Mouse (Mus musculus) G1E (cell line): Measurements from ENCODE around the gene Tmem161a. TPM values are rescaled to one million over a fixed set of nuclear protein-coding genes. Genes with fewer than 3 reads are reported as not detected.
"Not testable (repeated sequence)": the region's sequence is repeated elsewhere in the genome, so short reads cannot be mapped to it uniquely, and the experiment has no call there.

Experiments used
- ATAC-seq: 2 replicates; pipeline ENCODE4 v1.8.0; 2016; ENCODE audit warnings: mild to moderate bottlenecking; ENCODE audit not compliant: insufficient number of reproducible peaks, poor library complexity, low FRiP score, severe bottlenecking; ENCODE audit errors: extremely low read depth
- DNase-seq: peaks from one replicate; pipeline ENCODE4 v3.0.0; 2012; ENCODE audit warnings: low spot score
- H3K27me3 ChIP-seq: 2 replicates; pipeline ENCODE4 v1.6.1; 2012; ENCODE audit warnings: mild to moderate bottlenecking, low read length, inconsistent platforms; ENCODE audit not compliant: insufficient read depth
- H3K36me3 ChIP-seq: replicated peaks from 2 replicates; pipeline ENCODE3; 2012; ENCODE audit warnings: mild to moderate bottlenecking, inconsistent platforms
- H3K4me1 ChIP-seq: 2 replicates; pipeline ENCODE4 v1.6.1; 2012; ENCODE audit warnings: low read depth, low read length, inconsistent platforms, mixed read lengths; ENCODE audit not compliant: insufficient read depth
- H3K4me3 ChIP-seq: 2 replicates; pipeline ENCODE4 v1.5.1; 2012; ENCODE audit warnings: low read depth, mild to moderate bottlenecking, inconsistent platforms, low read length, moderate library complexity, mixed read lengths
- H3K9me3 ChIP-seq: replicated peaks from 2 replicates; pipeline ENCODE4 v1.6.1; 2012; ENCODE audit warnings: inconsistent platforms
- CTCF ChIP-seq: IDR thresholded peaks from 2 replicates; pipeline ENCODE4 v1.5.1; 2012; ENCODE audit warnings: low read depth, low read length, inconsistent platforms, mixed read lengths
- GATA1 ChIP-seq: IDR thresholded peaks from 2 replicates; pipeline ENCODE4 v1.6.1; 2012; ENCODE audit warnings: borderline replicate concordance, low read length, inconsistent platforms, mixed read lengths
- GATA2 ChIP-seq: IDR thresholded peaks from 2 replicates; pipeline ENCODE4 v1.6.1; 2012; ENCODE audit warnings: low read depth, low read length, inconsistent platforms, borderline replicate concordance
- POLR2AphosphoS5 ChIP-seq: IDR thresholded peaks from 2 replicates; pipeline ENCODE4 v1.6.1; 2012; ENCODE audit warnings: low read depth, low read length, inconsistent platforms; ENCODE audit not compliant: insufficient replicate concordance
- TAL1 ChIP-seq: conservative IDR thresholded peaks from 2 replicates; pipeline ENCODE4 v1.6.1; 2012; ENCODE audit warnings: low read depth, low read length, inconsistent platforms, mixed read lengths
- polyA plus RNA-seq: library from polyadenylated mRNA; stranded (reverse); fragments of >175 nt; gene quantifications from 2 replicates; pipeline ENCODE4 v1.2.3, GENCODE M21; 2012
- total RNA-seq, 2 experiments: library from RNA; stranded (forward) in 1 of 2; stranded (reverse) in 1 of 2; fragments of 200-1000 nt in 1 of 2; fragments of >200 nt in 1 of 2; fragmentation: Nextera tagmentation in 1 of 2; gene quantifications; 2 replicates each; pipeline ENCODE4 v1.2.3; 2014 to 2017

The Tmem161a gene
- total and polyA plus RNA-seq, 3 experiments = 15.8 to 119 (median 22.0) TPM

DNA sequence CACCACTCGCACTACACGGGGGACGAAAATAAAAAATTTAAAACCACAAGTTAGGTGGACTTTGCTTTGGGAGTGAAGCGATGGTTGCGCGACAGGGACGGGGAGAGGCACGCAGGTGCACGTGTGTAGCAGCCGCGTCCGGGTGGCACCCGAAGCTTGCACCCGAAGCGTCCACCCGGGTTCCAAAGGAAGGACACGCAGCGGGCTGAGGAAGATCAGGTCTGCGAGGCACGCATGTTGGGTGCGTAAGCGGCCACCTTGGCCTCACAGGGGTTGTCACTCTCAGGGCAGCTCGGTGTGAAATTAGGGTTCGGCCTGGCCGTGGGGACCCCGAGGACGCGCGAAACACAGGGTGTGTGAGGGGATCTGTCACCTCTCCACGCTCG lies 39.6 kb downstream of the Tmem161a start:
- Histone ChIP-seq H3K4me1 (peaks cover 41% of the 10 kb centered on the region), H3K27me3 (no peaks in the 10 kb centered on the region; the same call in 1 of the 2 replicates), H3K36me3 (peaks cover 22% of the 10 kb centered on the region), H3K9me3 (no peaks in the 10 kb centered on the region), H3K4me3 (peak overlapping the region; percentile 85)
- no peak for DNase-seq
- TF ChIP-seq GATA2 (no peak), TAL1 (no peak), POLR2AphosphoS5 (no peak), CTCF (no peak), GATA1 (no peak)
- ATAC-seq = no peak

- H3K4me1 ChIP-seq = peaks cover 41% of the 10 kb centered on the region
- H3K9me3 ChIP-seq = no peaks in the 10 kb centered on the region
- peak; percentile 91 for ATAC-seq
- no peak for TF ChIP-seq TAL1
- no peak for TF ChIP-seq GATA1
- TF ChIP-seq CTCF = no peak
- no peak for TF ChIP-seq POLR2AphosphoS5
- no peak for TF ChIP-seq GATA2
- peaks cover 16% of the 10 kb centered on the region for H3K36me3 ChIP-seq
- H3K27me3 ChIP-seq = peaks cover 2% of the 10 kb centered on the region
- peak within 1 kb of the TSS; percentile 85 for H3K4me3 ChIP-seq
- DNase-seq = peak; percentile 96
Measured at GRCm38 (mm10) chr8:70212112-70213055, 40.2 kb downstream of the Tmem161a start, which contains the start of gene Slc25a42. Gene Slc25a42 (minus strand): TSS chr8:70212305.

- ATAC-seq (no peak), DNase-seq (no peak)
- peaks cover 6% of the 10 kb centered on the region for H3K36me3 ChIP-seq
- TF ChIP-seq GATA1 (no peak), CTCF (no peak), TAL1 (no peak), GATA2 (no peak), POLR2AphosphoS5 (no peak)
- H3K9me3 ChIP-seq = no peaks in the 10 kb centered on the region
- H3K4me1 ChIP-seq = peaks cover 45% of the 10 kb centered on the region
- peaks cover 6% of the 10 kb centered on the region for H3K27me3 ChIP-seq
- H3K4me3 ChIP-seq = no peak overlapping the region
Measured at GRCm38 (mm10) chr8:70214411-70214810, 42.3 kb downstream of the Tmem161a start.

- Histone ChIP-seq H3K4me1 (peaks cover 44% of the 10 kb centered on the region), H3K9me3 (no peaks in the 10 kb centered on the region), H3K4me3 (no peak overlapping the region), H3K27me3 (peaks cover 6% of the 10 kb centered on the region), H3K36me3 (peaks cover 10% of the 10 kb centered on the region)
- no peak for TF ChIP-seq GATA2
- TF ChIP-seq TAL1 = no peak
- TF ChIP-seq POLR2AphosphoS5 = no peak
- TF ChIP-seq GATA1 = no peak
- TF ChIP-seq CTCF = no peak
- DNase-seq (no peak), ATAC-seq (no peak)
Measured at GRCm38 (mm10) chr8:70215092-70215491, 42.9 kb downstream of the Tmem161a start.

- ATAC-seq, H3K4me3 ChIP-seq, H3K9me3 ChIP-seq, H3K27me3 ChIP-seq, DNase-seq: not testable (repeated sequence)
- peaks cover 16% of the 10 kb centered on the region for H3K36me3 ChIP-seq
- H3K4me1 ChIP-seq = peaks cover 33% of the 10 kb centered on the region
Measured at GRCm38 (mm10) chr8:70216161-70216560, 44.0 kb downstream of the Tmem161a start.

GRCm38 (mm10) chr8:70216566-70216965 lies 44.4 kb downstream of the Tmem161a start:
- no peak for TF ChIP-seq CTCF
- Histone ChIP-seq H3K36me3 (peaks cover 20% of the 10 kb centered on the region), H3K9me3 (no peaks in the 10 kb centered on the region), H3K4me3 (no peak overlapping the region), H3K4me1 (peaks cover 30% of the 10 kb centered on the region), H3K27me3 (peaks cover 6% of the 10 kb centered on the region)
- DNase-seq (no peak), ATAC-seq (no peak)

DNA sequence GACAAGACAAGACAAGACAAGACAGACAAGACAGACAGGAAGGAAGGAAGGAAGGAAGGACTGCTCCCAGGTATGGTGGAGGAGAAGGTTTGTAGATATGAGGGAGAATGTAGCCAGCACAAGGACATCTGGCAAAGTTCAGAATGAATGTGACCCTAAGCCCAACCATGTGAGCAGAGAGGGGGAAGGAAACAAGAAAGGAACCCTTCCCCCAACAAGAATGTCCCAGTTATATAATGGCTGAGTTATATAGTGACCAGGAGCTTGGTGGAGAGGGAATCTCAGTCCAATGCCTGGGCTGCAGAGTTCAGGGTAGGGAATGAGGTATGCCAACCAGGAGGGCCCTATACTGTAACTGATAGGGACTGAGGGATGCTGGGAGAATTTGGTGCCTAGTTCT lies 45.3 kb downstream of the Tmem161a start:
- Histone ChIP-seq H3K4me1 (peaks cover 25% of the 10 kb centered on the region), H3K9me3 (no peaks in the 10 kb centered on the region), H3K27me3 (peaks cover 6% of the 10 kb centered on the region), H3K36me3 (peaks cover 29% of the 10 kb centered on the region), H3K4me3 (no peak overlapping the region)
- TF ChIP-seq GATA2 = no peak
- no peak for DNase-seq
- no peak for ATAC-seq
